Mouse (Mus musculus) embryonic facial prominence, embryonic 15.5 days (tissue): ENCODE measurements around the gene Tldc2. TPM values are rescaled to one million over a fixed set of nuclear protein-coding genes. Genes with fewer than 3 reads are reported as not detected.
A peak's percentile ranks its signal among the peaks of the same experiment; 100 is the strongest.

Experiments
- ATAC-seq: fragments of 200-750 bp; cut with Nextera tagmentation; 2 replicates; pipeline ENCODE4 v1.8.0; 2017; ENCODE audit warnings: low read depth, moderate TSS enrichment; ENCODE audit not compliant: insufficient number of reproducible peaks, low FRiP score, low TSS enrichment
- H3K27ac ChIP-seq: fragments of 300-500 bp; sonication (generic); replicated peaks from 2 replicates; pipeline ENCODE4 v1.5.1; 2015; ENCODE audit warnings: mild to moderate bottlenecking, inconsistent platforms
- H3K27me3 ChIP-seq: fragments of 300-500 bp; sonication (generic); 2 replicates; pipeline ENCODE4 v1.6.1; 2015; ENCODE audit warnings: inconsistent platforms
- H3K36me3 ChIP-seq: fragments of 300-500 bp; sonication (generic); 2 replicates; pipeline ENCODE4 v1.6.1; 2015; ENCODE audit warnings: mild to moderate bottlenecking, inconsistent platforms
- H3K4me1 ChIP-seq: fragments of 300-500 bp; sonication (generic); 2 replicates; pipeline ENCODE4 v1.6.1; 2015; ENCODE audit warnings: inconsistent platforms
- H3K4me2 ChIP-seq: fragments of 300-500 bp; sonication (generic); replicated peaks from 2 replicates; pipeline ENCODE4 v1.6.1; 2015; ENCODE audit warnings: mild to moderate bottlenecking, inconsistent platforms
- H3K4me3 ChIP-seq: fragments of 300-500 bp; sonication (generic); replicated peaks from 2 replicates; pipeline ENCODE4 v1.5.1; 2015; ENCODE audit warnings: mild to moderate bottlenecking, inconsistent platforms
- H3K9ac ChIP-seq: fragments of 300-500 bp; sonication (generic); 2 replicates; pipeline ENCODE4 v1.6.1; 2015; ENCODE audit warnings: inconsistent platforms
- H3K9me3 ChIP-seq: fragments of 300-500 bp; sonication (generic); replicated peaks from 2 replicates; pipeline ENCODE4 v1.6.1; 2016; ENCODE audit warnings: inconsistent platforms
- WGBS: fragments of 180-500 bp; shearing (Covaris S2); methylation state at CpG from one replicate; pipeline ENCODE4 v1.1.7; 2015; 5-methylcytosine and 5-hydroxymethylcytosine counted together
- polyA plus RNA-seq: library from polyadenylated mRNA; unstranded; fragments of >200 nt; fragmentation: Nextera tagmentation; extraction: Ambion mirVana; gene quantifications from 2 replicates; pipeline ENCODE4 v1.2.1, GENCODE M21; 2015

The Tldc2 gene
- polyA plus RNA-seq, 1 experiment from 2014 or later, result not detected

- peak; percentile 27; the same call in 1 of the 2 replicates for ATAC-seq
- no peaks in the 10 kb centered on the region for H3K36me3 ChIP-seq
- H3K9ac ChIP-seq, result no peak overlapping the region
- peak overlapping the region; percentile 55 for H3K27ac ChIP-seq
- WGBS, result 51% methylated on average over 2 of the region's 2 CpGs
- H3K4me3 ChIP-seq, result no peak overlapping the region
- no peaks in the 10 kb centered on the region for H3K27me3 ChIP-seq
- 0 out of 2 replicates have a peak overlapping the region, but pooled peaks have one; percentile 2 for H3K4me2 ChIP-seq
- H3K9me3 ChIP-seq, result no peaks in the 10 kb centered on the region
- H3K4me1 ChIP-seq, result peaks cover 92% of the 10 kb centered on the region
Observed at GRCm38 (mm10) chr2:157071556-157071955, 15.3 kb upstream of the Tldc2 start.

- no peaks in the 10 kb centered on the region for H3K36me3 ChIP-seq
- no peak overlapping the region for H3K4me2 ChIP-seq
- no peak overlapping the region for H3K4me3 ChIP-seq
- no peaks in the 10 kb centered on the region for H3K27me3 ChIP-seq
- H3K9me3 ChIP-seq, result no peaks in the 10 kb centered on the region
- no peak for ATAC-seq
- no peak overlapping the region for H3K9ac ChIP-seq
- H3K4me1 ChIP-seq, result peaks cover 97% of the 10 kb centered on the region
- WGBS, result 49% methylated on average over 9 of the region's 9 CpGs
- peak overlapping the region; percentile 74; the same call in 1 of the 2 replicates for H3K27ac ChIP-seq
Observed at GRCm38 (mm10) chr2:157072316-157072990, 14.4 kb upstream of the Tldc2 start.

- peak; percentile 26; the same call in 1 of the 2 replicates for ATAC-seq
- Histone ChIP-seq H3K27me3 (no peaks in the 10 kb centered on the region), H3K9ac (no peak overlapping the region), H3K27ac (peak overlapping the region; percentile 74), H3K9me3 (no peaks in the 10 kb centered on the region), H3K4me2 (no peak overlapping the region), H3K36me3 (no peaks in the 10 kb centered on the region), H3K4me3 (no peak overlapping the region), H3K4me1 (peaks cover 91% of the 10 kb centered on the region)
- 48% methylated on average over 9 of the region's 9 CpGs for WGBS
Observed at GRCm38 (mm10) chr2:157073378-157074052, 13.3 kb upstream of the Tldc2 start.

- Histone ChIP-seq H3K9me3 (no peaks in the 10 kb centered on the region), H3K4me3 (no peak overlapping the region; the same call in 1 of the 2 replicates), H3K27me3 (no peaks in the 10 kb centered on the region), H3K27ac (peak overlapping the region; percentile 74), H3K4me2 (peak overlapping the region; percentile 28), H3K4me1 (peaks cover 84% of the 10 kb centered on the region), H3K9ac (no peak overlapping the region), H3K36me3 (no peaks in the 10 kb centered on the region)
- WGBS, result 46% methylated on average over 9 of the region's 9 CpGs
- ATAC-seq, result no peak
Observed at GRCm38 (mm10) chr2:157074186-157074724, 12.6 kb upstream of the Tldc2 start.

DNA sequence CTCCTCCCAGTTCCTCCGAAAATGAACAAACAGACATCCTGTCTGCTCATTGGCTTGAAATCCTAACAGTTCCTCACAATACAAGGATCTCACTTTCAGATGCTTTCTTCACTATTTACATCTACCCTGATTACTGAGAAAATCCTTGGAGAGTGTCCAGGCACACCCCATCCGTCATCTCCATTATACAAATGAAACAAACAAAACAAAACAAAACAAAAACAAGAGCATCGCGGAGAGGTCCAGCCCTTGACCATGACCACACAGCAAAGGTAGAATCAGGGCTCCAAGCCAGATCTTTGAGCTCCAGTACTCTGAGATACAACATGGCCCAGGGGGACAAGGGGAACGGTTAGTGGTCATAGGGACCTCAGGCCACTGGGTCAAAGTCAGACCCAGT is 12.1 kb upstream of the Tldc2 start:
- Histone ChIP-seq H3K9ac (no peak overlapping the region), H3K9me3 (no peaks in the 10 kb centered on the region), H3K4me2 (peak overlapping the region; percentile 28), H3K27me3 (no peaks in the 10 kb centered on the region), H3K27ac (peak overlapping the region; percentile 74; the same call in 1 of the 2 replicates), H3K36me3 (no peaks in the 10 kb centered on the region), H3K4me1 (peaks cover 82% of the 10 kb centered on the region), H3K4me3 (no peak overlapping the region; the same call in 1 of the 2 replicates)
- ATAC-seq, result no peak
- 58% methylated on average over 5 of the region's 5 CpGs for WGBS

DNA sequence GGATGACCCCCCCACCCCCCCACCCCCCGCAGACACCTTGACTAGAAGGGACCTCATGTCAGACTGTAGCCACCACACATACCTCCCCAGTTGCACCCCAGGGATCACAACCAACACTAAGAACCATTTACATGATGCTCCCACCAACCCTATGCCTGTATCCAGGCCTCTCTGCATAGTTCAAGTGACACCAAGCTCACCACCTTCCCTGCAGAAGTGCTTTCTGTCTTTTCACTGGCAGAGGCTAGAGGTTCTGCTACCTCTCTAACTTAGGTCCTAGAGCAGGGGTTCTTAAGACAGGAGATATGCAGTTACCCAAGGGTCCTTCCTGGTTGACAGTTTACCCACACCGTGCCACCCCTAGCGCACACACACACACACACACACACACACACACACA is 11.6 kb upstream of the Tldc2 start:
- H3K36me3 ChIP-seq, result no peaks in the 10 kb centered on the region
- peaks cover 80% of the 10 kb centered on the region for H3K4me1 ChIP-seq
- no peak for ATAC-seq
- H3K9me3 ChIP-seq, result no peaks in the 10 kb centered on the region
- WGBS, result 86% methylated on average over 3 of the region's 3 CpGs
- H3K27ac ChIP-seq, result peak overlapping the region; percentile 58
- H3K9ac ChIP-seq, result no peak overlapping the region
- H3K27me3 ChIP-seq, result no peaks in the 10 kb centered on the region
- H3K4me2 ChIP-seq, result peak overlapping the region; percentile 78
- H3K4me3 ChIP-seq, result peak overlapping the region; percentile 15; the same call in 1 of the 2 replicates

DNA sequence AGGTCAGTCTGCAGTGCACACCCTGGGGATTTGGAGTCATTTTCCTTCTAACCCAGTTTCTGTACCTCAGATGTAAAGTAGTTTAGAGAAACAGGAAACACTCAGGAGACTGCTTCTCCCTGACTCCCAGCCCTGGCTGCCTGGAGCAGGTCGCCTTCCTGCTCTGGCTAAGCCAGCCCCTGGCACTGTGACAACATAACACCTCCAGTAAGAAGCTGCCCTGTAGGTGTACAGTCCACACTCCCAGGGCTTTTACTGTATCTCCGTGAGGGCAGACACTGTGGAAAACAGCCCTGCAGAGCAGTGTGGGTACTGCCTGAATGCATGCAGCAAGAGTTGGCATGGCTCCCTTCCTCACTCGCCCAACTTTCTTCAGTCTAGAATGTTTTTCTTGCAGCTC is 11.2 kb upstream of the Tldc2 start:
- Histone ChIP-seq H3K9me3 (no peaks in the 10 kb centered on the region), H3K27ac (peak overlapping the region; percentile 58), H3K9ac (no peak overlapping the region), H3K27me3 (no peaks in the 10 kb centered on the region), H3K4me2 (peak overlapping the region; percentile 78), H3K36me3 (no peaks in the 10 kb centered on the region), H3K4me1 (peaks cover 75% of the 10 kb centered on the region), H3K4me3 (peak overlapping the region; percentile 15)
- ATAC-seq, result no peak
- 25% methylated on average over 3 of the region's 3 CpGs for WGBS

DNA sequence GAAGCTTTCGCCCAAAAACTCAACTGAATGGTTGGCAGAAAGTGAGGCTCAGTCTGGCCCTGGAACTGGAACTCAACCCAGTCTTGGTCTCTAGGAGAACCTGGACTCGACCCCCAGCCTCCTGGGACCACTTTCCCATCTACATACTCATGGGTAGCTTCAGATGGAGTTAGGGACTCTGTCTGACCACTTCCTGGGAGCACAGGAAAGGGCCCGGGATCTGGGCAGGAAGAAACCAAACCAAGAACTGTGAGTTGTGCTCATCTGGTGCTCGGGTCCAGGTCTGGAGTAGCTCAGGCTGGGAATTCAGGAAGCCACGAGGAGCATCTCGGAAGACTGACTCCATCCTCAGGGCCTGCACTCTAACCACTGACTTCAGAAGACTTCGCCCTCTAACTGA is 10.3 kb upstream of the Tldc2 start:
- Histone ChIP-seq H3K4me2 (peak overlapping the region; percentile 78), H3K4me3 (peak overlapping the region; percentile 88), H3K9ac (no peak overlapping the region), H3K4me1 (peaks cover 66% of the 10 kb centered on the region), H3K27me3 (no peaks in the 10 kb centered on the region), H3K27ac (no peak overlapping the region), H3K9me3 (no peaks in the 10 kb centered on the region), H3K36me3 (no peaks in the 10 kb centered on the region)
- no peak for ATAC-seq
- 77% methylated on average over 7 of the region's 7 CpGs for WGBS

DNA sequence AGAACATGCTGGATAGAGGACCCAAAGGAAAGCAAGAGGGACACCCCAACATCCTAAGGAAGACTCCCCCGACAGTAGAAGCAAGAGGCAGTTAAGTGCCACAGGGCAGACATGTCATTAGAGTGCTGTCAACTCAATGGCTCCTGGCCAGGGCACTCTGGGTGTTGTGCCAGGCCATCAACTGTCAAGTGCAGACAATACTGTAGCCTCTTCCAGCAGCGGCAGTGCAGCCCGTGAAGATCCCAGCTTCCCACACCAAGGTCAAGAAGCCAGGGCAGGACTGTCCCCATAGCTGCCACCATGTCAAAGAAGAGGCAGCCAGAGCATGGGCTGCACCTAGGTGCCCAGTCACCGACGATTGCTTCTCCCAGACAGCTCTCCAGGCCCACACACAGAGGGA is 9.7 kb upstream of the Tldc2 start:
- ATAC-seq, result no peak
- H3K4me1 ChIP-seq, result peaks cover 61% of the 10 kb centered on the region
- H3K36me3 ChIP-seq, result no peaks in the 10 kb centered on the region
- peak overlapping the region; percentile 96 for H3K27ac ChIP-seq
- H3K4me3 ChIP-seq, result peak overlapping the region; percentile 88
- 11% methylated on average over 5 of the region's 5 CpGs for WGBS
- H3K9ac ChIP-seq, result peak overlapping the region; percentile 95
- peak overlapping the region; percentile 78 for H3K4me2 ChIP-seq
- no peaks in the 10 kb centered on the region for H3K27me3 ChIP-seq
- H3K9me3 ChIP-seq, result no peaks in the 10 kb centered on the region

DNA sequence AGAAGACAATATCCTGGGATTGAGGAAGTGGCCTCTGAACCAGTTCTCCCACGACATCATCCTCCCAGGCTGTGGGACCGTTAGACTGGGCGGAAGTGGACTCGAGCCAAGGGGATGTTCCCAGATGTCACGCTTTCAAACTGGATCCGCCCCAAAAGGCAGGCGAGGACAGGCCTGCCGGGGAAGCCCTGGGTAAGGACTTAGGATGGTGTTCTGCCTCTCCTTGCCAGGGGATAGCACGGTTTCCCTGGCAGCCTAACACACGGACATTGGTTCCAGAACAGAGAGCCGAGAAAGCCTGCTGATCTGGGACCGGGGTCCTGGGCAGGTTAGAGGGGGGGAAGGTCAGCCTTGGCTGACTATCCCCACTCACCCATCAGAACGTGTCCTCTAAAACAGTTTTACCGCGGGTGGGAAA is 9.2 kb upstream of the Tldc2 start:
- Histone ChIP-seq H3K27ac (peak overlapping the region; percentile 96), H3K4me3 (peak overlapping the region; percentile 88), H3K27me3 (no peaks in the 10 kb centered on the region), H3K9ac (peak overlapping the region; percentile 95), H3K36me3 (no peaks in the 10 kb centered on the region), H3K9me3 (no peaks in the 10 kb centered on the region), H3K4me2 (peak overlapping the region; percentile 78), H3K4me1 (peaks cover 56% of the 10 kb centered on the region)
- no peak for ATAC-seq
- WGBS, result under 1% methylated on average over 15 of the region's 15 CpGs

DNA sequence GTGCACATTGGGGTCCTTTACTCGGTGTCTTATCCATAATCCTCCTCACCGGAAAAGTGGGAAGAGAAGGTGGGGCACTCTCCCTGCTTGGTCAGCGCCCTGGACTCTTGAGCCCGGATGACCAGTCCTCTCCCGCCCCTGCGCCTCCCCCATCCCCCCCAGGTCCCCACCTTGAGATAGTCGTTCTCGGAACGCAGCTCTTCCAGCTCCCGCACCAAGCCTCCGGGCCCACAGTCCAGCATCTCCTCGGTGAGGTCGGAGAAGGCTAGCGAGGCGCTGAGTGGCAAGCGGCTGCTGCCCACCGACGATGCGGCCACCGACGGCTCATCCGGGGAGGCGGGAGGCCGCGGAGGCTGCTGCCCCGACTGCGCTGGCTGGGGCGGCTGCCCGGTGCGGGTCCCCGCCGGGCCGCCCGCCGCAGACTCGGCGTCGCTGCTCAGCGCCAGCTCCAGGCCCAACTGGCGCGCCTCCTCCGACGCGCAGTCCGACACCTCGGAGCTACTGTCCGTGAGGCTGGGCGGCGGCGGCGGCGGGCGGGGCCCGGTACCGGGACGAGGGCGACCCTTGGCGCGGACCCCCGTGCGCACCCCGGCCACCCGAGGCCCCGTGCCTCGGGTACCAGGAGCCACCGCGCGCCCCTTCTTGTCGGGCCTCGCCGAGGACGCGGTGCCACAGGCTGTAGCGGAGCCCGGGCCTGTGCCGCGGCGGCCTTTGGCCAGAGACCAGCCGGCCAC is 8.6 kb upstream of the Tldc2 start:
- no peaks in the 10 kb centered on the region for H3K36me3 ChIP-seq
- peak overlapping the region; percentile 96 for H3K27ac ChIP-seq
- peak overlapping the region; percentile 88 for H3K4me3 ChIP-seq
- H3K4me2 ChIP-seq, result peak overlapping the region; percentile 78
- H3K27me3 ChIP-seq, result no peaks in the 10 kb centered on the region
- under 1% methylated on average over 71 of the region's 79 CpGs for WGBS
- H3K9me3 ChIP-seq, result no peaks in the 10 kb centered on the region
- H3K9ac ChIP-seq, result peak overlapping the region; percentile 95
- peaks cover 50% of the 10 kb centered on the region for H3K4me1 ChIP-seq
- ATAC-seq, result peak; percentile 1; the same call in 1 of the 2 replicates
